Mouse (Mus musculus): ENCODE data around the gene Gaa. TPM values are rescaled to one million over a fixed set of nuclear protein-coding genes. Genes with fewer than 3 reads are reported as not detected.
"Not testable (repeated sequence)": the region's sequence is repeated elsewhere in the genome, so short reads cannot be mapped to it uniquely, and the experiment has no call there.

Gaa gene
- polyA plus RNA-seq, 1 experiment from 2014 or later: 263 TPM

- ATAC-seq (no peak), DNase-seq (ENCODE audit: low read depth, low spot score) (no peak)
- TF ChIP-seq CTCF (IDR thresholded peaks at IDR 0.05): no peak
- in situ Hi-C loops (cut with MboI; ENCODE audit: low pct_unique_long_range_greater_than_20kb): no loop called here
- H3K27me3 ChIP-seq: no peaks in the 10 kb centered on the region
- ChIA-PET POLR2A (interaction anchor here (0.6 to 1.0 kb wide), 2 partner anchors 13 to 26 kb away, joined by 3 read pairs; no protein-coding TSS in a partner anchor), CTCF (interaction anchor here (1.0 to 1.8 kb wide), 4 partner anchors 11 to 64 kb away, joined by 3 to 10 read pairs (median 5); no protein-coding TSS in a partner anchor)
These were observed 5.7 kb downstream of the Gaa start for GRCm38 (mm10) chr11:119273186-119273930.

- ChIA-PET POLR2A (interaction anchor here (1.0 to 1.8 kb wide), 2 partner anchors 12 to 18 kb away, joined by 5 to 6 read pairs; no protein-coding TSS in a partner anchor), CTCF (interaction anchor here (1.9 kb wide), 1 partner anchor 13 kb away, joined by 4 read pairs; the partner anchor contains the start of gene Gaa)
- no peak for TF ChIP-seq CTCF (IDR thresholded peaks at IDR 0.05)
- DNase-seq (ENCODE audit: low read depth, low spot score) (no peak), ATAC-seq (no peak)
- H3K27me3 ChIP-seq: no peaks in the 10 kb centered on the region
- in situ Hi-C loops (cut with MboI; ENCODE audit: low pct_unique_long_range_greater_than_20kb): no loop called here
These were observed 13.3 kb downstream of the Gaa start for GRCm38 (mm10) chr11:119281030-119281429.

GRCm38 (mm10) chr11:119285791-119286527 lies 18.3 kb downstream of the Gaa start:
- ATAC-seq: peak; percentile 85
- H3K27me3 ChIP-seq: no peaks in the 10 kb centered on the region
- no peak for DNase-seq (ENCODE audit: low read depth, low spot score)
- in situ Hi-C loops (cut with MboI; ENCODE audit: low pct_unique_long_range_greater_than_20kb): no loop called here
- ChIA-PET POLR2A (interaction anchor here (0.8 to 3.6 kb wide), 4 partner anchors 11 to 18 kb away, joined by 3 to 20 read pairs (median 3); partner anchors contain the start of gene Gaa), CTCF (interaction anchor here (1.1 to 2.4 kb wide), 6 partner anchors 10 to 234 kb away, joined by 3 to 9 read pairs (median 4); partner anchors contain the start of gene Gaa)
- TF ChIP-seq CTCF (IDR thresholded peaks at IDR 0.05): no peak

- CTCF ChIA-PET: interaction anchor here (1.1 to 1.8 kb wide), 3 partner anchors 11 to 236 kb away, joined by 3 to 5 read pairs (median 3); no protein-coding TSS in a partner anchor
- no peak for DNase-seq (ENCODE audit: low read depth, low spot score)
- in situ Hi-C loops (cut with MboI; ENCODE audit: low pct_unique_long_range_greater_than_20kb): no loop called here
- TF ChIP-seq CTCF (IDR thresholded peaks at IDR 0.05): no peak
- no peak for ATAC-seq
- no peaks in the 10 kb centered on the region for H3K27me3 ChIP-seq
- POLR2A ChIA-PET: interaction anchor here (0.5 to 3.6 kb wide), 2 partner anchors 12 to 28 kb away, joined by 3 to 20 read pairs; no protein-coding TSS in a partner anchor
These were observed 19.7 kb downstream of the Gaa start for GRCm38 (mm10) chr11:119287207-119287992.

- in situ Hi-C loops (cut with MboI; ENCODE audit: low pct_unique_long_range_greater_than_20kb); ATAC-seq; DNase-seq (ENCODE audit: low read depth, low spot score); H3K27me3 ChIP-seq: not testable (repeated sequence)
- ChIA-PET POLR2A (interaction anchor here (0.7 to 2.1 kb wide), 2 partner anchors 12 to 14 kb away, joined by 3 to 6 read pairs; no protein-coding TSS in a partner anchor), CTCF (interaction anchor here (2.5 kb wide), 1 partner anchor 20 kb away, joined by 5 read pairs; no protein-coding TSS in a partner anchor)
These were observed 25.2 kb downstream of the Gaa start for GRCm38 (mm10) chr11:119292861-119293260.

GRCm38 (mm10) chr11:119297996-119298395 lies 30.3 kb downstream of the Gaa start:
- CTCF ChIA-PET: no interaction called here
- ATAC-seq (no peak), DNase-seq (ENCODE audit: low read depth, low spot score) (no peak)
- POLR2A ChIA-PET: no interaction called here
- in situ Hi-C loops (cut with MboI; ENCODE audit: low pct_unique_long_range_greater_than_20kb): no loop called here
- H3K27me3 ChIP-seq: no peaks in the 10 kb centered on the region
- TF ChIP-seq CTCF (IDR thresholded peaks at IDR 0.05): no peak

- ChIA-PET POLR2A (interaction anchor here (0.6 to 1.3 kb wide), 4 partner anchors 8 to 26 kb away, joined by 3 to 5 read pairs (median 3); no protein-coding TSS in a partner anchor), CTCF (interaction anchor here (0.9 kb wide), 1 partner anchor 12 kb away, joined by 3 read pairs; no protein-coding TSS in a partner anchor)
- ATAC-seq (no peak), DNase-seq (ENCODE audit: low read depth, low spot score) (no peak)
- no peaks in the 10 kb centered on the region for H3K27me3 ChIP-seq
- in situ Hi-C loops (cut with MboI; ENCODE audit: low pct_unique_long_range_greater_than_20kb): no loop called here
- no peak for TF ChIP-seq CTCF (IDR thresholded peaks at IDR 0.05)
These were observed 31.2 kb downstream of the Gaa start for GRCm38 (mm10) chr11:119298917-119299316.

- ChIA-PET POLR2A (interaction anchor here (0.6 to 1.3 kb wide), 5 partner anchors 9 to 27 kb away, joined by 3 to 5 read pairs (median 3); no protein-coding TSS in a partner anchor), CTCF (interaction anchor here (0.9 kb wide), 1 partner anchor 13 kb away, joined by 3 read pairs; no protein-coding TSS in a partner anchor)
- ATAC-seq: peak; percentile 48
- DNase-seq (ENCODE audit: low read depth, low spot score): no peak
- H3K27me3 ChIP-seq: no peaks in the 10 kb centered on the region
- TF ChIP-seq CTCF (IDR thresholded peaks at IDR 0.05): no peak
- in situ Hi-C loops (cut with MboI; ENCODE audit: low pct_unique_long_range_greater_than_20kb): no loop called here
These were observed 31.9 kb downstream of the Gaa start, which contains the start of gene Eif4a3 for GRCm38 (mm10) chr11:119299391-119300245. Gene Eif4a3 (minus strand): TSS chr11:119300089.

Data from Patski (cell line).